Mouse (Mus musculus): ENCODE results near the gene Cbx8.

Gene Cbx8

GRCm38 (mm10) chr11:118995448-118995847 is 45.3 kb downstream of the Cbx8 start:
- DNase-seq (ENCODE audit: low spot score in 2 of 2): no peak

GRCm38 (mm10) chr11:118992781-118993180 is 48.0 kb downstream of the Cbx8 start:
- no peak for DNase-seq (ENCODE audit: low spot score in 2 of 2)

- DNase-seq (ENCODE audit: low spot score in 2 of 2): no peak
Observed at GRCm38 (mm10) chr11:118987999-118988398, 52.8 kb downstream of the Cbx8 start, which contains the start of gene Enpp7. Enpp7 (plus strand) TSS chr11:118988188.

Data from frontal cortex, postnatal 10 days (tissue).